Mouse (Mus musculus) ES-Bruce4 (cell line): ENCODE measurements around the gene Ceacam13.

ENCODE experiments used
- CTCF ChIP-seq: IDR thresholded peaks from one replicate; pipeline ENCODE4 v1.8.1; 2011; ENCODE audit warnings: low read depth, low read length
- EP300 ChIP-seq: IDR thresholded peaks from 2 replicates; pipeline ENCODE4 v1.6.1; 2011; ENCODE audit warnings: low read depth, low read length; ENCODE audit not compliant: insufficient read depth
- POLR2A ChIP-seq: IDR thresholded peaks from one replicate; pipeline ENCODE4 v1.8.1; 2011; ENCODE audit warnings: low read length; ENCODE audit not compliant: insufficient read depth

DNA sequence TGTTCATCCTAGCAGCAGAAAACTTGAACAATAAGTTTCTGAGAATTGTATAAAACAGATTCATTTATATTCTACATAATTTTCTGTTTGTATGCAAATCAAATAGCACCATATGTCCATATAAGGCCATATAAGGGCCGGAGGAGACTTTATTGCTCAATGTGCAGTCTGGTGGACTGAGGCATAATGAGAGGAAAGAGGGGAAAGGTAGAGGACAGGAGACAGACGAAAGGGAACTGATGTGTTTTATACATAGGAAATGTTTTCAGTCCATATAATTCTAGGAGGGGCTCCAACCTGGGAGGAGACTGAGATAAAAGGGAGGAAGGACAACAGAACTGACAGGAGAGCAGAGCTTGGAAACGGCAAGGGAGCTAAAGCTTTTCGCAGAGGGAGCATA is 37.9 kb upstream of the Ceacam13 start, which contains the start of gene Ceacam11:
- TF ChIP-seq CTCF (no peak), EP300 (no peak), POLR2A (no peak)
